Mouse (Mus musculus) adrenal gland, postnatal 25 days (tissue): ENCODE measurements around the gene Arid1a. TPM values are rescaled to one million over a fixed set of nuclear protein-coding genes. Genes with fewer than 3 reads are reported as not detected.
"Not testable (repeated sequence)": the region's sequence is repeated elsewhere in the genome, so short reads cannot be mapped to it uniquely, and the experiment has no call there.

Source experiments
- DNase-seq: peaks from one replicate; pipeline ENCODE4 v3.0.0; 2021; ENCODE audit warnings: mixed read lengths
- microRNA-seq, 2 experiments: library from miRNA; unstranded; fragments of <30 nt; microRNA quantifications; one replicate each; pipeline ENCODE4 v1.2.0; 2021
- total RNA-seq: library from RNA; stranded (reverse); gene quantifications from 2 replicates; pipeline ENCODE4 v1.2.3, GENCODE M21; 2021

Gene Arid1a
- total RNA-seq, 1 experiment from 2014 or later, result 73.6 TPM

- DNase-seq, result no peak
Observed at GRCm38 (mm10) chr4:133651986-133652385, 104.6 kb downstream of the Arid1a start.

GRCm38 (mm10) chr4:133651445-133651844 lies 105.1 kb downstream of the Arid1a start:
- DNase-seq, result no peak

- peak; percentile 81 for DNase-seq
Observed at GRCm38 (mm10) chr4:133649989-133650699, 106.4 kb downstream of the Arid1a start, which contains the start of gene Zdhhc18. Gene Zdhhc18 (minus strand): TSS chr4:133650154.

- DNase-seq, result not testable (repeated sequence)
Observed at GRCm38 (mm10) chr4:133649464-133649863, 107.1 kb downstream of the Arid1a start.

- no peak for DNase-seq
Observed at GRCm38 (mm10) chr4:133645680-133646079, 110.9 kb downstream of the Arid1a start.

- no peak for DNase-seq
Observed at GRCm38 (mm10) chr4:133645195-133645594, 111.4 kb downstream of the Arid1a start.

- no peak for DNase-seq
Observed at GRCm38 (mm10) chr4:133634043-133634410, 122.5 kb downstream of the Arid1a start.

GRCm38 (mm10) chr4:133633332-133634042 lies 123.1 kb downstream of the Arid1a start:
- DNase-seq, result peak; percentile 92

GRCm38 (mm10) chr4:133632483-133633327 lies 123.9 kb downstream of the Arid1a start:
- peak; percentile 50 for DNase-seq

- DNase-seq, result no peak
Observed at GRCm38 (mm10) chr4:133631769-133632411, 124.7 kb downstream of the Arid1a start.

- no peak for DNase-seq
Observed at GRCm38 (mm10) chr4:133631071-133631768, 125.3 kb downstream of the Arid1a start.

- DNase-seq, result no peak
Observed at GRCm38 (mm10) chr4:133630326-133630920, 126.1 kb downstream of the Arid1a start.

- no peak for DNase-seq
Observed at GRCm38 (mm10) chr4:133629191-133629590, 127.4 kb downstream of the Arid1a start.

Small RNA genes lying within 50 kb of the gene (microRNA-seq; reads per million reads assigned to microRNA genes)
- gene Mir7227, result 0 reads per million in 2 experiments

Other genes with a start within 250 kb of the Arid1a start
- gene Kdf1, start 237.8 kb downstream of the Arid1a start, total RNA-seq, result 2.8 and 5.1 TPM in 2 replicates
- gene Nudc, start 210.8 kb downstream of the Arid1a start, total RNA-seq, result 171 and 211 TPM in 2 replicates
- gene Nr0b2, start 203.4 kb downstream of the Arid1a start, total RNA-seq, result 55.6 and 58.0 TPM in 2 replicates
- gene Gpatch3, start 182.0 kb downstream of the Arid1a start, total RNA-seq, result 5.9 and 8.3 TPM in 2 replicates
- gene Gpn2, start 172.4 kb downstream of the Arid1a start, total RNA-seq, result 15.8 and 16.1 TPM in 2 replicates
- 1.3 and 1.7 TPM in 2 replicates for gene Sfn, start 154.6 kb downstream of the Arid1a start, total RNA-seq
- gene Zdhhc18, start 106.6 kb downstream of the Arid1a start, total RNA-seq, result 20.9 and 23.0 TPM in 2 replicates
- gene Pigv, start 84.1 kb downstream of the Arid1a start, total RNA-seq, result 17.1 and 24.6 TPM in 2 replicates
- gene Rps6ka1, start 131.0 kb upstream of the Arid1a start, total RNA-seq, result 14.7 and 21.3 TPM in 2 replicates
- gene Hmgn2, start 211.9 kb upstream of the Arid1a start, total RNA-seq, result 391 and 425 TPM in 2 replicates
- 45.2 and 55.0 TPM in 2 replicates for gene Dhdds, start 244.1 kb upstream of the Arid1a start, total RNA-seq